Mouse (Mus musculus) kidney, embryonic 14.5 days (tissue): Measurements from ENCODE around the gene Map4k1. TPM values are rescaled to one million over a fixed set of nuclear protein-coding genes. Genes with fewer than 3 reads are reported as not detected.

Experiments
- ATAC-seq: fragments of 200-750 bp; cut with Nextera tagmentation; 2 replicates; pipeline ENCODE4 v1.8.0; 2017; ENCODE audit warnings: moderate number of reproducible peaks, mild to moderate bottlenecking, moderate TSS enrichment, moderate library complexity; ENCODE audit not compliant: low FRiP score, low TSS enrichment
- H3K27ac ChIP-seq: fragments of 300-500 bp; sonication (generic); 2 replicates; pipeline ENCODE4 v1.5.1; 2014; ENCODE audit warnings: low read depth, mild to moderate bottlenecking, low read length, moderate library complexity, mixed read lengths
- H3K27me3 ChIP-seq: fragments of 300-500 bp; sonication (generic); 2 replicates; pipeline ENCODE4 v1.6.1; 2014; ENCODE audit warnings: mild to moderate bottlenecking, low read length; ENCODE audit not compliant: control insufficient read depth, insufficient read depth
- H3K36me3 ChIP-seq: fragments of 300-500 bp; sonication (generic); 2 replicates; pipeline ENCODE4 v1.6.1; 2014; ENCODE audit warnings: low read length, mixed read lengths; ENCODE audit not compliant: control insufficient read depth, insufficient read depth
- H3K4me1 ChIP-seq: fragments of 300-500 bp; sonication (generic); 2 replicates; pipeline ENCODE4 v1.6.1; 2014; ENCODE audit warnings: low read length, mixed read lengths; ENCODE audit not compliant: control insufficient read depth, insufficient read depth
- H3K4me2 ChIP-seq: fragments of 300-500 bp; sonication (generic); replicated peaks from 2 replicates; pipeline ENCODE4 v1.6.1; 2014; ENCODE audit warnings: low read depth, mild to moderate bottlenecking, low read length
- H3K4me3 ChIP-seq: fragments of 300-500 bp; sonication (generic); 2 replicates; pipeline ENCODE4 v1.5.1; 2014; ENCODE audit warnings: mild to moderate bottlenecking, low read length
- H3K9ac ChIP-seq: fragments of 300-500 bp; sonication (generic); 2 replicates; pipeline ENCODE4 v1.6.1; 2014; ENCODE audit warnings: low read depth, mild to moderate bottlenecking, low read length, moderate library complexity
- H3K9me3 ChIP-seq: fragments of 300-500 bp; sonication (generic); 2 replicates; pipeline ENCODE4 v1.6.1; 2016; ENCODE audit warnings: low read length; ENCODE audit not compliant: control insufficient read depth
- WGBS: fragments of 180-500 bp; shearing (Covaris S2); extraction: QIAGEN DNeasy Blood & Tissue Kit; methylation state at CpG from one replicate; pipeline ENCODE4 v1.1.7; 2014; 5-methylcytosine and 5-hydroxymethylcytosine counted together
- microRNA-seq: library from miRNA; unstranded; fragments of <30 nt; microRNA quantifications from one replicate; pipeline ENCODE4, GENCODE M21; 2016
- polyA plus RNA-seq: library from polyadenylated mRNA; unstranded; fragments of >200 nt; fragmentation: Nextera tagmentation; extraction: Ambion mirVana; gene quantifications from 2 replicates; pipeline ENCODE4 v1.2.1, GENCODE M21; 2014

Map4k1 gene
- polyA plus RNA-seq, 1 experiment from 2014 or later: 12.6 TPM

- Histone ChIP-seq H3K27me3 (peaks cover 32% of the 10 kb centered on the region), H3K36me3 (no peaks in the 10 kb centered on the region), H3K4me2 (no peak overlapping the region), H3K4me3 (no peak overlapping the region), H3K9ac (no peak overlapping the region), H3K4me1 (peaks cover 6% of the 10 kb centered on the region; the same call in 1 of the 2 replicates), H3K27ac (no peak overlapping the region), H3K9me3 (0 out of 2 replicates have a peak, but pooled peaks cover 3% of the 10 kb centered on the region)
- ATAC-seq: no peak
- WGBS: 47% methylated on average over 2 of the region's 2 CpGs
Measured at GRCm38 (mm10) chr7:29050797-29051196, 68.9 kb downstream of the Map4k1 start.

GRCm38 (mm10) chr7:29052821-29053220, 71.0 kb downstream of the Map4k1 start:
- H3K4me3 ChIP-seq: peak overlapping the region; percentile 6; the same call in 1 of the 2 replicates
- WGBS: 6% methylated on average over 19 of the region's 19 CpGs
- H3K4me1 ChIP-seq: no peaks in the 10 kb centered on the region
- H3K27me3 ChIP-seq: peaks cover 32% of the 10 kb centered on the region
- H3K4me2 ChIP-seq: 0 out of 2 replicates have a peak overlapping the region, but pooled peaks have one; percentile 29
- 0 out of 2 replicates have a peak, but pooled peaks cover 3% of the 10 kb centered on the region for H3K9me3 ChIP-seq
- 0 out of 2 replicates have a peak, but pooled peaks have one; percentile 44 for ATAC-seq
- no peak overlapping the region for H3K9ac ChIP-seq
- no peak overlapping the region for H3K27ac ChIP-seq
- no peaks in the 10 kb centered on the region for H3K36me3 ChIP-seq

Small RNA genes lying within 50 kb of the gene (microRNA-seq; reads per million reads assigned to microRNA genes)
- gene Gm44408: not detected

Other genes with a start within 250 kb of the Map4k1 start
- gene Mrps12, start 240.2 kb upstream of the Map4k1 start, polyA plus RNA-seq: 157 and 170 TPM in 2 replicates
- 28.8 and 33.0 TPM in 2 replicates for gene Sars2, start 240.1 kb upstream of the Map4k1 start, polyA plus RNA-seq
- not detected in 2 replicates for gene Ccer2, start 225.9 kb upstream of the Map4k1 start, polyA plus RNA-seq
- gene Sirt2, start 215.3 kb upstream of the Map4k1 start, polyA plus RNA-seq: 49.7 and 56.7 TPM in 2 replicates
- 39.2 and 43.9 TPM in 2 replicates for gene Nfkbib, start 214.5 kb upstream of the Map4k1 start, polyA plus RNA-seq
- 2.9 and 5.6 TPM in 2 replicates for gene Rinl, start 193.1 kb upstream of the Map4k1 start, polyA plus RNA-seq
- gene Hnrnpl, start 173.5 kb upstream of the Map4k1 start, polyA plus RNA-seq: 283 and 322 TPM in 2 replicates
- gene Ech1, start 156.8 kb upstream of the Map4k1 start, polyA plus RNA-seq: 134 and 150 TPM in 2 replicates
- 3.8 and 3.9 TPM in 2 replicates for gene Lgals4, start 148.2 kb upstream of the Map4k1 start, polyA plus RNA-seq
- 1.1 and 4.0 TPM in 2 replicates for gene Lgals7, start 118.2 kb upstream of the Map4k1 start, polyA plus RNA-seq
- gene Capn12, start 100.6 kb upstream of the Map4k1 start, polyA plus RNA-seq: 0.51 and 0.64 TPM in 2 replicates
- 176 and 239 TPM in 2 replicates for gene Actn4, start 19.7 kb upstream of the Map4k1 start, polyA plus RNA-seq
- 458 and 497 TPM in 2 replicates for gene Eif3k, start 186 bp upstream of the Map4k1 start, polyA plus RNA-seq
- 1.1 TPM in 2 replicates for gene Ryr1, start 143.1 kb downstream of the Map4k1 start, polyA plus RNA-seq
- 0.68 and 1.1 TPM in 2 replicates for gene Rasgrp4, start 152.8 kb downstream of the Map4k1 start, polyA plus RNA-seq
- 12.2 and 13.9 TPM in 2 replicates for gene Fam98c, start 174.2 kb downstream of the Map4k1 start, polyA plus RNA-seq
- gene Ggn, start 188.2 kb downstream of the Map4k1 start, polyA plus RNA-seq: 0.47 and 0.91 TPM in 2 replicates
- 6.0 and 6.4 TPM in 2 replicates for gene Spred3, start 188.4 kb downstream of the Map4k1 start, polyA plus RNA-seq
- gene Psmd8, start 198.7 kb downstream of the Map4k1 start, polyA plus RNA-seq: 281 and 283 TPM in 2 replicates
- gene Catsperg1, start 232.0 kb downstream of the Map4k1 start, polyA plus RNA-seq: 0.61 and 0.97 TPM in 2 replicates